Mouse (Mus musculus) ovary, postnatal 36 days (tissue): Measurements from ENCODE around the gene Znrf1.

Experiments
- DNase-seq: peaks from one replicate; pipeline ENCODE4 v3.0.0; 2022; ENCODE audit warnings: low spot score, mixed read lengths

The Znrf1 gene

DNA sequence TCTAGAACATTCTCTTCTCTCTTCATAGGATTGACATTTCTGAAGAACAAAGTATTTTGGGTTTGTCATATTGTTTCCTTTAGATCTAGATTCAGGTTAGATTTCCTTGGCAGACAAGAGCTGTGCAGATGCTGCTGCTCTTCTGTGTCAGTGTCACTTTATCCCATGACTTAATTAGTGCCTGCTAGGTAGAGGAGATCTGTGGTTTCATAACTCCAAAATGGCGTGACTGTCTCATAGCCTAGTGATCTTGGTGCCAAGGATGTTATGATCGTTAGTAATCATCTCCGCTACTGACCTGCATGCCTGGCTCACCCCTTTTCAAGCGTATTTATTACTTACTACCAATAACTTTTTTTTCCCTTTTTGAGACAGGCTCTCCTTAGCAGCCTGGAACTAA lies 34.0 kb downstream of the Znrf1 start:
- DNase-seq = no peak

DNA sequence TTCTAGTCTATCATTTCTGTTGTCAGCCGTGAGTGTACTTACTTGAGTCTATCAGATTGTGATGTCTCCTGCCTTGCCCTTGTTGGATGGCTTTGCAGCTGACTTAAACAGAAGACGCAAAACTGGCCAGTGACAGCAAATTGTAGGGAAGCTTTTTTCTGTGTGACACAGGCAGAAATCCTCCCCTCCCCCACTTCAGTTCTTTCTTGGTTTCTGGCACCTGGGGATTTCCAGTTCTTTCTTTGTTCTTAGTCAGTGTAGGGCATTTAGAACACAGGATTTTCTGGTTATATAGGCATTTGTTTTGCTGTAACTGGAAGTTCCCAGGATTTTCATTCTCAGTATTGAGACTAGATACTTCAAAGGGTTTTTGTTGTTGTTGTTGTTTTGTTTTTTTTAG lies 34.5 kb downstream of the Znrf1 start:
- no peak for DNase-seq

DNA sequence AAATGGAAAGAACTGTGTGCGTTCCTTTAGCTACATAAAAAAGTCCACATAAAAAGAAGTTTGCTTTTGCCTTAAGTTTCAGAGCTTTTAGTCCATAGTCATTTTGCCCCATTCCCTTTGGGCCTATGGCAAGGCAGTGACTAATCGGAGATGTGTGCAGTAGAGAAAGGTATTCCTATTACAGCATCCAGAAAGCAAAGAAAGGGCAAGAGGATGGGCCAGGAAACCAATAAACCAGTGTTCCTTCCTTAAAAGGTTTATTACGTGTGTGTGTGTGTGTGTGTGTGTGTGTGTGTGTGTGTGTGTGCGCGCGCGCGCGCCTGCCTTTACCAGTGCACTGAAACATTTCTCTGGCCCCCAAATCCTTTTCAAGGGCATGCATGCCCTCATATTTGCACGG lies 35.8 kb downstream of the Znrf1 start:
- DNase-seq = no peak

DNA sequence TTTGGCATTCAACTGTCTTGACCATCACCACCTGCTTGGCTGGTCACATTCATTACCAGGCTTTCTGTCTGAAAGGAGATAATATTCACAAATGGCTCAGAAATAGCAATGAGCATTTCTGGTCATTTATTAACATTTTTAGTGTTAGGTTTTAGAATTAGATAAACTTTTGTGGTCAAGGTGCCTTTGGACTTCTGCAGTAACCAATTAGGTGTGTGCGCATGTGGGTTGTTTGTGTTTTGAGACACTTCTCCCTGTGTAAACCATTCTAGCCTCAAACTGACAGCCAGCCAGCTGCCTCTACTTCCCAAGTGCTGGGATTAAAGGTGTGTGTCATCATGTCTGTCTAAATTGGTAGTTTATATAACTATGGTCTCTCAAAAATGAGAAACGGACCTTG lies 36.5 kb downstream of the Znrf1 start:
- DNase-seq = no peak

DNA sequence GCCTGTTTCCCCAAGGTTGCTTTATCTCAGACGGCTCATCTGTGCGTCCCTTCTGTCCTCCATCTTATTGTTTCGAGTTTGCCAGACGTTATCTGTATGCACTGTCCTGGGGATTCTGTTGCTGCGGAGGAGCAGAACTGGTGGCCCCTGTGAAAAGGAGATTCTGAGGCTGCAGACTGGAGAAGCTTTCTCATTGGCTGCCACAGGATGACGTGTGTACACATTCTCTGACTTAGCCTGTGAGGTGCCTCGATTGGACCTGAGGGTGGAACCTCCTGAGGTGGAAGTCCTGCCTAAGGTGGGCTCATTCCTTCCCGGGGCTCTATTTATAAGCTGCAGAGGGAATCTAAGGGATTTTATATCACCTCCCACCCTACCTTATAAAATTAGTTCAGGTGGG lies 37.7 kb downstream of the Znrf1 start:
- no peak for DNase-seq

DNA sequence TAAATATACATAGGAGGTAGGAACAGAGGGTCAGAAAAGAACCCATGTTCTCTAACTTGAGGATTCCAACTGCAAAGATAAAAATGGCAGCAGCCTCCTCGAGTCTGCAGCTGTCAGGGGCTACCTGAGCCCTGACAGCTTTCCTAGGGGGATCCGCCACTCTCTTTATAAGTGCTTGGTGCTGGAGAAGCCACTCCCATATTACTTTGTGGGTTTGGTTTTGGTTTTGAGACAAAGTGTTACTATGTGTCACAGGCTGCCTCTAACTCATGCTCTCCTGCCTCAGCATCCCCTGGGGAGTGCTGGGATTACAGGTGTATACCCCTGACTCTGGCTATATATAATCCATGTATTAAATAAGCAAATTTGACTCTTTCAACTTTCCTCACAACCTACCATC lies 38.1 kb downstream of the Znrf1 start:
- DNase-seq = no peak

DNA sequence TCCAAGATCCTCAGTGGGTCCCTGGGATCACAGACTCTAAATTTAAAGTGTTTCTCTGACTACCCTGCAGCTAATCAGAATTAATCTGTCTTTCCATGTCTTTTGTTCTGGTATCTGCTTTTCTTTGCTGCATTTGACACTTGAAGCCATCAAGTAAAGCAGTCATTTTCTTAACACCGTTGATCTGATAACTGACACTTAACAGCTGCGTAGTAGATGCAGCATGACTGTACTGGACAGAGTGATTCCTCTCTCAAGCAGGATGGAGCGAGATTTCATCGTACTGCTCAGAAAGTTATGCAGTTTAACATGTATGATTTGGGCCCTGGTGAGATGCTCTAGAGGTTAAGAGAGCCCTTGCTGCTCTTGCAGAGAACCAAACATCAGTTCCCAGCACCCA lies 39.6 kb downstream of the Znrf1 start:
- DNase-seq = no peak

DNA sequence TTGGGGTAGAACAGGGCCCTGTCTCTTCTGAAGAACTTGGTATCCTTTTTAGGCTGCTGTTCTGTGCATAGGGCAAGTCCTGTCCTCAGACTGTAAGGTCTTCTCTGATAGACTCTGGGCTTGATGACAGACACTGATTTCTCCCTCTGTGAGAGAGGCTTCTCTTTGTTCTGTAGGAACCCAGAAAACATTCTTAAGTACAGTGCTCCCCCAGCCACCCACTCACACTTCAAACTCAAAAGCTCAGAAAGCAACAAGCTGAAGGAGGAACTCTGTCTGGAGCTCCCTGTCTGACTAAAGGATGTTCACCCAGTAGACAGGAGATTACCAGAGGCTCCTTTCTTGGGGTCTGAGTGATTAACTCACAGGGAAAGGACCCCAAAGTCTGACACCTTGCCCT lies 40.6 kb downstream of the Znrf1 start:
- DNase-seq = no peak

DNA sequence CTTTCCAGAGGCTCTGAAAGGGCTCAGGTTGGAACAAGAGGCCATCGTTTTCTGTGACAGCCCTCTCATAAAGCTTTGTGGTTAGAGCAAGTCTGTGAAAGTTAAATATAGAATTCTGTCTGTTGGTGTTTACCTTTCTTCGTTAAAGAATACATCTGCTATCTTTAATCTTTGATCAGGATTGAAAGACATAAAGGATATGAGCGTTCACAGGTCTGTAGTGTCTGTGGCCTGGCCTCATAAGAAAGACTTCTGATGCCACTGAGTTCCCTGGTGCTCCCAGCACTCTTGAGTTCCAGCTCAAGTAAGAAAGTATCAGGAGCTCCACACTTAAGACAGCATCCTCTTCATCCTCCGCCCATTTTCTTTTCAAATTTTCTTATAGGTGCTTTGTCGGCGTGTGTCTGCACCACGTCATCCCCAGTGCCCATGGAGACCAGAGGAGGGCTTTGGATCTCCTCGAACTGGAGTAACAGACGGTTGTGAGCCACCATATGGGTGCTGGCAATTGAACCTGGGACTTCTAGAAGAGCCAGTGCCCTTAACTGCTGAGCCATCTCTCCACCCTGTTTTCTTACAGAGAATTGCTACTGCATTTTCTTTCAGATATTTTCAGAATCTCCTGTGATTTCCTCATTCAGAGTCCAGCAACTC lies 42.1 kb downstream of the Znrf1 start:
- no peak for DNase-seq

DNA sequence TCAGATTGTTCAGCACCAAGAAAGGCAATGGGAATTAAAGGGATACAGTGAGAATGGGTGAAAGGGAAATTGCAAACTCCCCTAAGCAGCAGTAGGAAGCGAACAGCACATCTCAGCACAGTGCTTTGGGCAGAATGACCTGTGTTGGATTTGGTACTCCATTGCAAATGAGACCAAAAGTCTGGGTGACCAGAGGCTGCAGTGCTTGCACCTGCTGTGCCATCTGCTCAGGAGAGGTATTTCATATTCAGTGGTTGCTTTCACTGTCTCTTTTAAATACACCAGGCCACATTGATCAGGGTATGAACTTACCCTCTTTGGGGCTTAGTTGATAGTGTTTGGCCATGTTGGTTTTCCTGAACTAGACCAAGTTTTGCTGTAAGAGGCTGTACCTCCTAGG lies 43.4 kb downstream of the Znrf1 start:
- DNase-seq = no peak

DNA sequence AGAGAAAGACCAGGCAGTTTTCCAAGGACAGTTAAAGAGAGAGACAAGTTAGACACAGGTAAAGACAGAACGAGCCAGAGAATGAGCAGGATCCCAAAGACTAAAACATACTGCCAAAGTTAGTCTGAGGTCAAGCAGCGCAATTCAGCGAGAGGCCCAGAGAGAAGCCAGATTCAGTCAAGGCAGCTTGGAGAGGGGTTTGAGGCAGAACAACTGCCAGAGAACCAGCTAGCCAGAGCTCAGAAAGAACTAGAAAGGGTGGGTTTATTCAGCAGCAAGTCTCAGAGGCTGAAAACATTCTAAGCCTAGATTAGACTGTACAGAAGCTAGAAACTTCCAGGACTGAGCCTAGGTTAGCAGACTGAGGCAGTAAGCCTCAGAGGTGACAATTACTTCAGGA lies 44.4 kb downstream of the Znrf1 start:
- DNase-seq = no peak

DNA sequence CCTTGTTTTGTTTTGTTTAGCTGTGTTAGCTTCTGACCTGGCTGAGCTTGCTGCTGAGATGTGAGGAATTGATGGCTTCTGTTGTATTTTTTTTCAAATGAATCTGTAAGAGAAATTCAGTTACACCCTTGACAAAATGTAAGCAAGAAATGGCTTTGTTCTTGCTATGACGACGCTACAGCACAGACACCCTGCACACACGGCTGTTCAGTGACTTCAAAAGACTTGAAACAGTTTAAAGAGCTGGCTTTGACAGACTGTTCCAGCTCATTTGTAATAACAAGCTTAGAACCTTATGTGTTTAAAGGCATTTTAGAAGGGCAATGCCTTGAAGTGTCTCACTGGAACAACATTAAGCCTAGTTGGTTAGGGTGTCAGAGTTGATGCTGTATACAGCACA lies 46.5 kb downstream of the Znrf1 start:
- no peak for DNase-seq

DNA sequence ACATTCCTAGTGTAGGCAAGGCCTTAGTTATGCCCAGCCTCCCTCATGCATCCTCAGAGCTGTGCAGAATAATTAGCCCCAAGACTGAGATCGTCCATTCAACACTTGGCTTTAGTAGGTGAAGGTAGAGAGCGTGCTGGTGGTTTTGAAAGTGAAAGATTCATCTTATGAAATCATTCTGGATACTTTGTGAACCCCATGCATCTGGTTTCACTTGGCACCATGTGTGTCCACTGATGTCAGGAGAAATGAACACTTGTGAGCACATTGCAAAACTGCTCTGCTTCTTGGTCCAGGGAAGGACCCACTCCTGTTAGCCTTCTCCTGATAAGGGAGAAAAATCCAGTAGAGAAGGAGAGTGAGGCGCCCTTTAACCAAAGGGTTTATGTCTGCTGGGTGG lies 49.0 kb downstream of the Znrf1 start:
- DNase-seq = no peak

DNA sequence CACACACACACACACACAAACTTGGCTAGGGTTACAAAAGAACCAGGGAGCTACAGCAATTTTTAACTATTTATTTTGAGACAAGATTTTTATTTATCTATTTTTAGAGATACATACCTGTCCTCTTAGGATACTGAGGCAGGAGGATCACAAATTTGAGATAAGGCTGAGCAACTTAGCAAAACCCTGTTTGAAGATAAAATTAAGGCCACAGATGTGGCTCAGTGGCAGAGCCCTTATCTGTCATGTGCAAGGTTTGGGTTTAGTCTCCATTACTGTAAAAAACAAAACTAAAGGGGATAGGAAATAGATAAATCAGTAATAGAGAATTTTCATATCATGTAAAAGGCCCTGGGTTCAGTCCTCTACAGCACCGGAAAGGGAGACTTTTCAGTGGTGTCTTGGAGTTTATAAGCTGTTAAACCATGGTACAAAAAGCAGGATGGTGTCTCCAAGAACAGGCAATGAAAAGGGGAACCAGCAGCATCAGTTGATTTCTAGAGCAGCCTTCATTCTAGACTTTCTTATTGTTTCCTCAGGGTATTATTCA lies 51.7 kb downstream of the Znrf1 start:
- no peak for DNase-seq

DNA sequence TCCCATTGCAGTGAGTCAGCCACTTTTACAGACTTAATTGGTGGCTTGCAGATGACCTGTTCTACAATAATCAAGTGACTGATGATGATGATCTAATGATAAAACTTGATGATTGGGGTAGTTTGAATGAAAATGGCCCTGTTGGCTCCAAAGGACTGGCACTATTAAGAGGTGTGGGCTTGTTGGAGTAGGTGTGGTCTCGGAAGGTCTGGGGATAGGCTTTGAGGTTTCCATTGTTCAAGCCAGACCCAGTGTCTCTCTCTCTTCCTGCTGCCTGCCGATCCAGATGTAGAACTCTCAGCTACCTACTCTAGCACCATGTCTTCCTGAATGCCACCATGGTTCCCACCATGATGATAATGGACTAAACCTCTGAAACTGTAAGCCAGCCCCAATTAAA lies 52.4 kb downstream of the Znrf1 start:
- DNase-seq = no peak

DNA sequence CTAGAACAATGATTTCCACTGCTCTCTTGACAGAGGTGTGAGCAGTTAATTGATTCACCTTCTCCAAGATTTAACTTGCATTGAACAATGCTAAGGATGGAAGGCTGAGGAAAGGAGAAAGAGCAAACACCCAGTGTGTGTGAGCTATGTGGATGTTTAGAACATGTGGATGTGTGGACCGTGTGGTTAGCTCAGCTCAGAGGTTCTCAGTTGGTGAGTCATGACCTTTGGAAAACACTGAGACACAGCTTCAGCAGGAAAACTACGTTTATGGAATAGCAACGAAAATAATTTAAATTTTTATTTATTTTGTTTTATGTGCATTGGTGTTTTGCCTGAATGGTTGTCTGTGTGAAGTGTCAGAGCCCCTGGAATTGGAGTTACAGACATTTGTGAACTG lies 54.3 kb downstream of the Znrf1 start:
- no peak for DNase-seq

DNA sequence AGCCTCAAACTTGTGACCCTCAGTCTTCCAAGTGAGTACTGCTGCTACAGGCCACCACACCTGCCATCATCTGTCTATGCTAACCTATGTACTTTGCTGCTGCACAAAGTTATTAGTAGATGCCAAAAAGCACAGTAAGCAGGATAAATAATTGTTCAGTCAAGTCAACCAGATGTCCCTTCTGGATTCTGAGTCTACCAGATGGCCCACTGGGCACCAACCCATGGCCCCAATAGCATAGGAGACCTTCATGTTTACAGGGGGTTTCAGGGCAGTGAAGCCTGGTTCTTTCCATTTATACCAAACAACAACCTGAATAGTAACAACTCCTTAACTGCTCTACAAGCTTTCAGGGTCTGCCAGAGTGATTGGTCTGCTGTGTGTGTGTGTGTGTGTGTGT lies 55.3 kb downstream of the Znrf1 start:
- no peak for DNase-seq

DNA sequence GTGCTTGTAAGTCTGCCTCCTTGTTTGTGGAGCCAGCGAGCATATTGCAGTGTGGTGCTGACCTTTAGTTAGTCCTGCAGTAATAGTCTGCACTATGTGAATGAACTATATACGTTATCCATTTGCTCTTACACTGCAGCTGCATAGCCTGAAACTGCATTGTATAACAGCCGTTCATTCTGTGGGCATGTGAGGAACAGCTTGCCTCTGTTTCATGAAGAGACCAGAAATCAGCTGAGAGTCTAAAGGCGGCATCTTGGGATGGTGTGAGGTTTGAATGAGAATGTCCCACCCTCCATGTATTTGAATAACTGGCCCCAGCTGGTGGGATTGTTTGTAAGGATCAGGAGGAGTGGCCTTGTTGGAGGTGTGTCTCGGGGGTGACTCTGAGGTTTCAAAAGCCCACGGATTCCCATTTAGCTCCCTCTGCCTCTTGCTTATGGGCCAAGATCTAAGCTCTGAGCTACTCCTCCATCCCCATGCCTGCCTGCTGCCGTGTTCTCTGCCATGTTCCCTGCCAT lies 56.6 kb downstream of the Znrf1 start:
- no peak for DNase-seq

DNA sequence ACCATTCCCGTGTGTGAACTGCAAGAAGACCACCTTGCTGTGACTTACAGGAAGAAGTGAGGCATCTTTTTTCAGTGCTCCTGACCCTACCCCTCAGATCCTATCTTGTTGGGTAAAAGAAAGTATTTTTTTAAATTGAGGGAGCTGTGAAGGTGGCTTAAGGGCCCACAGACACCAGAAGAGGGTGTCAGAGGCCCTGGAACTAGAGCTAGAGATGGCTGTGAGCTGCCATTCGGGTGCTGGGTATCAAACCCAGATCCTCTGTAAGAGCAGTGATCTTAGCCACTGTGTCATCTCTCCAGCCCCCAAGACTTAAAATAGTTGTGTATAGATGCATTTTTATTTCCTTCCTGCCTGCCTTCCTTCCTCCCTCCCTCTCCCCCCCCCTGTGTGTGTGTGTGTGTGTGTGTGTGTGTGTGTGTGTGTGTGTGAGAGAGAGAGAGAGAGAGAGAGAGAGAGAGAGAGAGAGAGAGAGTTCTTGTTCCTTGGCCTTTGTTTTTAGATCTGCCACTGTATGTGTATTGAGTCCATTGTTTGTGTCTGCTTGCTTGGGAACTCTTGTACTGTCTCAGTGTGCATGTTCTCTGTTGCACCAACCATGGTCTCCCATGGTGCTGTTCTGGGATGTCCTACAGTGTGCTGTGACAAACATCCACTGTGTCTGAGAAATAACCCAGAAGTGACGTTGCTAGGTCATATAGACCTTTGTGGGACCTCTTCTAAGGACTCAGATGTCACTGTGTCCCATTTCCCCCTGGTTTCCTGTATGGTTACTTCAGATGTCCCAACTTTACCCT lies 58.3 kb downstream of the Znrf1 start:
- no peak for DNase-seq

DNA sequence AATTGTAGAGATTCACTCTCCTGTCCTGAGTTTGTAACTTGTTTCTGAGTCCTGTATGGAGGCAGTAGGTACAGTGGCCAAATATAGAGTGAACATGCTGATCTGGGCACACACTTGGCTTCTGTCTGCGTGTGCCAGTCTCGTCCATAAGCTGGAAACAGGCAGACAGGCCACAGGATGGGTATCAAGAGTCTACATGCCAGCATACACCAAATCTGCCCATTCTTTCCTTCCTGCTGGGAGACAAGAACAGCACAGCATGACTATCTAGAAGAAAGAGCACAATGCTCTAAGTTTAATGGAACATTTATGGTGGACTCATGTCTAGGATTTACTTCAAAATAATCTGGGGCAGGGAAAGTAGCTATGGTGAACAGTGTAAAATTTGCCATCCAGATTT lies 59.1 kb downstream of the Znrf1 start:
- no peak for DNase-seq

DNA sequence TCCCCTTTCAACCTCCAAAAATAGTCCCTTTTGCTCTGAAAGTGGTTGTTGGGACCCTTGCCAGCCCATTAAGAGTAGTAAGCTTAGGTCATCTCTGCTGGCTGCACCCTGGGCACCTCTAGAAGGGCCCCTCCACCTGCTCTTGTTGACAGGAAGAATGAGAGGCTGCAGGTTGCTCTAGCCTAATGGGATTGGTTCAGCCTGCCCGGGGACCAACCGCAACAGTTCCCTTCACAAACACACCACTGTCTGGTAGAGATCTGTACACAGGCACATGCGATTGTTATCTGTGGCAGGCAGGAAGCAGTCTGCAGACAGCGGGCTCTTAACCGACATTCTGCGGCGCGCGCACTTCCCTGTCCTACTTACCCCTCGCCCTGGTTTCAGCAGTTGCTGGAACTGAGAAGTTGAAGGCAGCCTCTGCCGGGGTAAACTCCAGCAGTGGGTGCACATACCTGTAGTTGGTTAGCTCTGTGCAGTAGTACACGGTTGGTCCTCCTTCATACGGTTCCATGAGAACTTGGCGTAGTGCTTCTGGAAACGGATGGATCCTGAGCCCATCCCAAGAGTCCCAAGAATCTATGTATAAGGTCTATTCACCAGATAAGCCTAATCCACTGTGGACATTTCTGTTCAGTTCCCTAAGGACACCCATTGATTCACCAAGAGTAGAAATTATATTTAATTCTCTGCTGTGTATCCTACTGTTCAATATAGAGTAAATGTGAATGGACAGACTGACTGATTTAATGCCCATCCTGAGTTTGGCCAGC lies 60.0 kb downstream of the Znrf1 start:
- DNase-seq = no peak

DNA sequence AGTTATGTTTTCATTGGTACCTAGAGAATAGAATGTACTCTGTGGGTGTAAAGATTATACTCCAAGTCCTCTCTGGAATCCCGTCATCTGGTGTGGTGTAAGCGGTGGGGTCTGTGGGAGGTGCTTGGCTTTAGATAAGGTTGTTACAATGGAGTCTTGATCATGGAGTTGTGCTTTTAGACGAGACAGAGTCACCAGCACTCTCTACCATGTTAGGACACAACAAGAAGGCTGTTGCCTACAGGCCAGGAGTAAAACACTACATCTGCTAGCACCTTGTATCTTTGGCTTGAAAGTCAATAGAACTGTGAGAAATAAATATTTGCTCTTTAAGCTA lies 60.6 kb downstream of the Znrf1 start:
- DNase-seq = no peak

DNA sequence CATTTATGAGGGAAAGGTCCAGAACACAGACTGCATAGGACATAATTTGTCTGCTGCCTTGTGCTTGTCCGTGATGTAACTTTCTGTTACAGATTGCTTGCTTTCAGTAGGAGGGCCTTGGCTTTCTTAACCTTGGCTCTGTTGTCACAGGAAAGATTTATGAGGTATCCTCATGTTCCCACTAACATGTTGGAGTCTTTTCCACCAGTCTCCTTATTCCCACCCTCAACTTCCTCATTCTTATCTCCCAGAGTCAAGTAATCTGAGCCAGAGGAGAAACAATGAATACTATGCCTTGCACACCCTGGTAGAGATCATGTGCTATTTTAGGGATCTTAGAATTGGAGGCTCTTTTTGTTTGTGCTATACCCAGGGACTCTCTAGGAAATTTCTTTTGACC lies 61.4 kb downstream of the Znrf1 start:
- no peak for DNase-seq
